Mouse (Mus musculus) neural tube, embryonic 14.5 days (tissue): ENCODE measurements around the gene Cdc14a. TPM values are rescaled to one million over a fixed set of nuclear protein-coding genes. Genes with fewer than 3 reads are reported as not detected.

Experiments used
- ATAC-seq: fragments of 200-750 bp; cut with Nextera tagmentation; 2 replicates; pipeline ENCODE4 v1.8.0; 2017; ENCODE audit warnings: low read depth, mild to moderate bottlenecking, moderate TSS enrichment, moderate library complexity
- H3K27ac ChIP-seq: fragments of 300-500 bp; sonication (generic); 2 replicates; pipeline ENCODE4 v1.5.1; 2014; ENCODE audit warnings: low read depth, mild to moderate bottlenecking, control low read depth, low read length, moderate library complexity, mixed read lengths
- H3K27me3 ChIP-seq: fragments of 300-500 bp; sonication (generic); 2 replicates; pipeline ENCODE4 v1.6.1; 2014; ENCODE audit warnings: low read length; ENCODE audit not compliant: control insufficient read depth, insufficient read depth
- H3K36me3 ChIP-seq: fragments of 300-500 bp; sonication (generic); 2 replicates; pipeline ENCODE4 v1.6.1; 2014; ENCODE audit warnings: low read length, mixed read lengths; ENCODE audit not compliant: control insufficient read depth, insufficient read depth
- H3K4me1 ChIP-seq: fragments of 300-500 bp; sonication (generic); 2 replicates; pipeline ENCODE4 v1.6.1; 2014; ENCODE audit warnings: low read length; ENCODE audit not compliant: control insufficient read depth, insufficient read depth
- H3K4me2 ChIP-seq: fragments of 300-500 bp; sonication (generic); 2 replicates; pipeline ENCODE4 v1.6.1; 2014; ENCODE audit warnings: mild to moderate bottlenecking, low read depth, low read length, control low read depth
- H3K4me3 ChIP-seq: fragments of 300-500 bp; sonication (generic); 2 replicates; pipeline ENCODE4 v1.5.1; 2014; ENCODE audit warnings: low read depth, low read length, control low read depth, mixed read lengths
- H3K9ac ChIP-seq: fragments of 300-500 bp; sonication (generic); replicated peaks from 2 replicates; pipeline ENCODE4 v1.6.1; 2014; ENCODE audit warnings: low read depth, mild to moderate bottlenecking, control low read depth, low read length, mixed read lengths
- H3K9me3 ChIP-seq: fragments of 300-500 bp; sonication (generic); 2 replicates; pipeline ENCODE4 v1.6.1; 2016; ENCODE audit warnings: low read length; ENCODE audit not compliant: control insufficient read depth
- WGBS: fragments of 180-500 bp; shearing (Covaris S2); extraction: QIAGEN DNeasy Blood & Tissue Kit; methylation state at CpG from one replicate; pipeline ENCODE4 v1.1.7; 2014; 5-methylcytosine and 5-hydroxymethylcytosine counted together
- polyA plus RNA-seq: library from polyadenylated mRNA; unstranded; fragments of >200 nt; fragmentation: Nextera tagmentation; extraction: Ambion mirVana; gene quantifications from 2 replicates; pipeline ENCODE4 v1.2.1, GENCODE M21; 2014

The Cdc14a gene
- polyA plus RNA-seq, 1 experiment from 2014 or later: 4.9 TPM

- peak overlapping the region; percentile 91 for H3K4me2 ChIP-seq
- H3K36me3 ChIP-seq: no peaks in the 10 kb centered on the region
- H3K9ac ChIP-seq: no peak overlapping the region
- H3K4me1 ChIP-seq: peaks cover 13% of the 10 kb centered on the region
- H3K27ac ChIP-seq: no peak overlapping the region
- WGBS: 31% methylated on average over 8 of the region's 8 CpGs
- H3K27me3 ChIP-seq: no peaks in the 10 kb centered on the region
- no peaks in the 10 kb centered on the region for H3K9me3 ChIP-seq
- H3K4me3 ChIP-seq: peak overlapping the region; percentile 97; the same call in 1 of the 2 replicates
- ATAC-seq: no peak
These were observed 1.8 kb downstream of the Cdc14a start for GRCm38 (mm10) chr3:116422074-116422473.

DNA sequence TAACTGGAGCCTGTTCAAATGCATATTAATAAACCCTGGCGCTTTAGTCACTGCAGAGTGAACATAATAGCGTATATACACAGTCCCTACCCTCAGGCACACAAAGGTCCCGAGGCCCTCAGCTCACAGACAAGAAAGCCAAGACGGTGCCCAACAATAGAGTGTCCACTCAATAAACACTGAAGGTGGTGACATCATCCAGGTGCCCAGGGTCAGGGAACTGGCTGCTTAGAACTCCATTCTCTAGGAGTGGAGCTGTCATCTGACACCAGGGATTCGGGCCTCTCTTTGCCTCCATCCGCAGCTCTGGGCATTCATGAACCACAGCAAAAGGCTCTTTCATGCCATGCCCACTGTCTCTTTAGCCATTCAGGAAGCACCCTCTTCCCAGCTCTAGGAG lies 2.7 kb downstream of the Cdc14a start:
- H3K9ac ChIP-seq: 0 out of 2 replicates have a peak overlapping the region, but pooled peaks have one; percentile 13
- H3K36me3 ChIP-seq: no peaks in the 10 kb centered on the region
- no peak overlapping the region for H3K27ac ChIP-seq
- ATAC-seq: no peak
- H3K9me3 ChIP-seq: no peaks in the 10 kb centered on the region
- peak overlapping the region; percentile 91; the same call in 1 of the 2 replicates for H3K4me2 ChIP-seq
- 18% methylated on average over 6 of the region's 6 CpGs for WGBS
- H3K4me1 ChIP-seq: peaks cover 13% of the 10 kb centered on the region
- no peaks in the 10 kb centered on the region for H3K27me3 ChIP-seq
- no peak overlapping the region for H3K4me3 ChIP-seq

DNA sequence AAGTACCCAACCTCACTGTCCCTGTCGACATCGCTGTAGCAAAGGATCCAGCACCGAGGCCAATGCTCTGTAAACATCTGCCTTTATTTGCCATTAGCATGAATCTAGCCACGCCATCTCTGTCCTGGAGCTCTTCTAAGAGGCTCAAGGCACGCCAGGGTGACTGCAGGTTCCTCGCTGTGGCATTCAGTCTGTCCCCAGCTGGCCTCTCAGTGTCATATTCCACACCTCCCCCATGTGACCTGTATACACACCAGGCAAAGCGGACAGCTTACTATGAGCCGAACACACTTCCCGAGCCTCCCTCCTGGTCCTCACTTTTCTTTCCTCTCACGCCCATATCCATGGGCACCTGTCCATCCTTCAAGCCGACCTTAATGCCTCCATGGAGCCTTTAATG lies 4.0 kb downstream of the Cdc14a start:
- Histone ChIP-seq H3K9me3 (no peaks in the 10 kb centered on the region), H3K27me3 (no peaks in the 10 kb centered on the region), H3K4me3 (no peak overlapping the region), H3K4me2 (no peak overlapping the region), H3K27ac (no peak overlapping the region), H3K4me1 (peaks cover 13% of the 10 kb centered on the region), H3K9ac (no peak overlapping the region), H3K36me3 (no peaks in the 10 kb centered on the region)
- WGBS: 80% methylated on average over 11 of the region's 11 CpGs
- no peak for ATAC-seq

- Histone ChIP-seq H3K4me1 (peaks cover 5% of the 10 kb centered on the region; the same call in 1 of the 2 replicates), H3K9ac (no peak overlapping the region), H3K27ac (no peak overlapping the region), H3K36me3 (no peaks in the 10 kb centered on the region), H3K9me3 (no peaks in the 10 kb centered on the region), H3K4me2 (no peak overlapping the region), H3K27me3 (no peaks in the 10 kb centered on the region), H3K4me3 (no peak overlapping the region)
- 96% methylated on average over 3 of the region's 3 CpGs for WGBS
- ATAC-seq: no peak
These were observed 9.4 kb downstream of the Cdc14a start for GRCm38 (mm10) chr3:116414451-116414860.

GRCm38 (mm10) chr3:116412954-116413724 lies 10.7 kb downstream of the Cdc14a start:
- Histone ChIP-seq H3K27ac (no peak overlapping the region), H3K27me3 (no peaks in the 10 kb centered on the region), H3K9me3 (no peaks in the 10 kb centered on the region), H3K36me3 (no peaks in the 10 kb centered on the region), H3K9ac (no peak overlapping the region), H3K4me1 (peaks cover 5% of the 10 kb centered on the region; the same call in 1 of the 2 replicates), H3K4me2 (no peak overlapping the region), H3K4me3 (no peak overlapping the region)
- 95% methylated on average over 4 of the region's 4 CpGs for WGBS
- ATAC-seq: no peak

- H3K9me3 ChIP-seq: no peaks in the 10 kb centered on the region
- no peaks in the 10 kb centered on the region for H3K27me3 ChIP-seq
- no peak; the same call in 1 of the 2 replicates for ATAC-seq
- no peaks in the 10 kb centered on the region for H3K36me3 ChIP-seq
- H3K4me1 ChIP-seq: peaks cover 5% of the 10 kb centered on the region; the same call in 1 of the 2 replicates
- no peak overlapping the region for H3K4me3 ChIP-seq
- H3K9ac ChIP-seq: no peak overlapping the region
- 34% methylated on average over 7 of the region's 7 CpGs for WGBS
- H3K27ac ChIP-seq: no peak overlapping the region
- H3K4me2 ChIP-seq: no peak overlapping the region
These were observed 13.8 kb downstream of the Cdc14a start for GRCm38 (mm10) chr3:116410051-116410450.

- H3K4me3 ChIP-seq: no peak overlapping the region
- WGBS: 71% methylated on average over 8 of the region's 8 CpGs
- no peak overlapping the region for H3K27ac ChIP-seq
- no peak for ATAC-seq
- H3K9ac ChIP-seq: no peak overlapping the region
- H3K27me3 ChIP-seq: no peaks in the 10 kb centered on the region
- H3K4me2 ChIP-seq: no peak overlapping the region
- peaks cover 5% of the 10 kb centered on the region; the same call in 1 of the 2 replicates for H3K4me1 ChIP-seq
- H3K9me3 ChIP-seq: no peaks in the 10 kb centered on the region
- no peaks in the 10 kb centered on the region for H3K36me3 ChIP-seq
These were observed 14.3 kb downstream of the Cdc14a start for GRCm38 (mm10) chr3:116409486-116409885.

DNA sequence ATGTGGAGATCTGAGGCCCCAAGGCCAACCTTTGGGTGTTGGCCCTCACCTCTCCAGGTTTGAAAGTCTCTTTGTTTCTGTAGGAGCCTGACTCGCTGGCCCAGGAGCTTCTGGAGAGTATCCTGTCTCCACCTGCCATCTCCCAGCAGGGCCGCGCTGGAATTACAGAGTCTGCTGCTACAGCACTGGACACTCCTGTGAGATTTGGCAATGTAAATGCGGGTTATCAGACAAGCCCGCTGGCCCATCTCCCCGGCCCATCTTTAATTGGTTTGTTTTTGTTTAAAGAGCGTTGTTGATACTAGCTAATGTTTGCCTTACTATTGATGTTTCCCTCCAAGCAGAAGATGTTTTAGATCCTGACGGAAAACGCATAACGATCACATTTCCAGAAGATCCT lies 15.0 kb downstream of the Cdc14a start:
- 88% methylated on average over 10 of the region's 10 CpGs for WGBS
- Histone ChIP-seq H3K9me3 (no peaks in the 10 kb centered on the region), H3K4me2 (no peak overlapping the region), H3K9ac (no peak overlapping the region), H3K36me3 (no peaks in the 10 kb centered on the region), H3K4me3 (no peak overlapping the region), H3K27ac (no peak overlapping the region), H3K27me3 (no peaks in the 10 kb centered on the region), H3K4me1 (peaks cover 5% of the 10 kb centered on the region; the same call in 1 of the 2 replicates)
- no peak for ATAC-seq

- Histone ChIP-seq H3K27me3 (no peaks in the 10 kb centered on the region), H3K9ac (no peak overlapping the region), H3K36me3 (no peaks in the 10 kb centered on the region), H3K4me3 (no peak overlapping the region), H3K27ac (no peak overlapping the region), H3K9me3 (no peaks in the 10 kb centered on the region), H3K4me2 (no peak overlapping the region), H3K4me1 (peaks cover 3% of the 10 kb centered on the region; the same call in 1 of the 2 replicates)
- no peak for ATAC-seq
- WGBS: 76% methylated on average over 9 of the region's 9 CpGs
These were observed 18.3 kb downstream of the Cdc14a start for GRCm38 (mm10) chr3:116405516-116405915.
